8 mouse cellular contexts compared by ENCODE assay signal in the genomic region with DNA sequence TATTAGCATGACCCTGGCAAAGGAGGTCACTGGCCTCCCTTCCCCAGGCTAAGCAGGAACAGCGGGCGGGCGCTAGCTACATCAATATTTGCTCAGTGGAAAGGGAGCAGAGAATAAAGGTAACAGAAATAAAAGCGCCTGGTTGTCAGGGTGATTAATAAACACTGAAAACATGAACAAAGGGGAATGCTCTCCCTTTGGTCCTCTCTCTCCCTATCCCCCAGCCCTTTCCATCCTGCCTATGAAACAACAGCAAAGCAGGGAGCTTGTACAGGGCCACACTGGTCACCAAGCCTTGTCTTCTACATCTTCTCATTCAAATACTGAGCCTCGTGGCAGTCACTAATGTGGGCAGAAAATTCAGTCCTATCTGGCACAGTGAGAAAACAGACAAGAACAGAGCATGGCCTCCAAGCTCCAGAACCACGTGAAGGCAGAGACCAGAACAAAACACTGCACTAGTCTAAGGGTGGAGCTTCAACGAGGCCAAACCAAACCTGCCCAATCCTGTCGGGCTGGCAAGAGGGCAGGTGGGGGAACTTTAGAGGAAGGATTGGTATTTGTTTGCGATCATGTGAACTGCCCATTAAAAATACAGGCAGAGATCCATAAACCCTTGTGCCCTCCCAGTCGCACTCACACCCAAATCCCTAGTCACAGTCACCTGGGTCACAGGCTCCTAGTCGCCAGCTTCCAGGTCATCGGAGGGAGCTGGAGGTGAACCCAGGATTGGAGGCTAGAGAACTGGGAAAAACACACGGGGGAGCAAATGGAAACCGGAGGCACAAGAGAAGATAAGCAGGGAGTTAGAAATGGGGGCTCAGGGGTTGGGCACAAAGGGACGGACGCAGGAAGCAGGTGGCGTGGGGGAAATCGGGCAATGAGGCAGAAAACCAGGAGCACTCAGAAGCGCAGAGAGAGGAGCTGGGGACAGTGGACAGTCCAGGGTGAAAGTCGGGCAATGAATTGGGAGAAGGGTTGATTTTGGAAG. TPM values are rescaled to one million over a fixed set of nuclear protein-coding genes. Genes with fewer than 3 reads are reported as not detected.
A peak's percentile ranks its signal among the peaks of the same experiment; 100 is the strongest.
DNase-seq lines count a peak whose midpoint lies in the region; ATAC-seq and TF ChIP-seq lines count a peak whose summit lies in the region.

No protein-coding gene starts in this region.

- peak overlapping the region; percentile 83 for H3K4me2 ChIP-seq in intestine, embryonic 14.5 days (ENCODE audit: low read length)
- H3K4me2 ChIP-seq in midbrain, postnatal 0 days (ENCODE audit: low read depth, low read length, poor library complexity, severe bottlenecking), result peak overlapping the region; percentile 78

- no peaks in the 10 kb centered on the region for H3K9me3 ChIP-seq in intestine, embryonic 14.5 days (ENCODE audit: control insufficient read depth, low read length)
- no peaks in the 10 kb centered on the region for H3K9me3 ChIP-seq in midbrain, postnatal 0 days (ENCODE audit: low read length)

- H3K27ac ChIP-seq in spleen, adult 2 months (ENCODE audit: insufficient read depth, low read length), result peak overlapping the region; percentile 58
- peak overlapping the region; percentile 96 for H3K27ac ChIP-seq in brown adipose tissue, adult 24 weeks (replicated peaks; ENCODE audit: low read depth, low read length)
- H3K27ac ChIP-seq in intestine, embryonic 14.5 days (ENCODE audit: low read depth), result peak overlapping the region; percentile 93
- peak overlapping the region; percentile 92 for H3K27ac ChIP-seq in midbrain, postnatal 0 days (ENCODE audit: low read depth, low read length)

- no peak for TF ChIP-seq POLR2A in spleen, adult 2 months (IDR thresholded peaks at IDR 0.05; ENCODE audit: low read depth, low read length)

- H3K27me3 ChIP-seq in spleen, adult 2 months (ENCODE audit: control insufficient read depth, insufficient read depth, low read length), result no peaks in the 10 kb centered on the region
- no peaks in the 10 kb centered on the region for H3K27me3 ChIP-seq in intestine, embryonic 14.5 days (replicated peaks; ENCODE audit: control insufficient read depth, insufficient read depth, low read length)
- no peaks in the 10 kb centered on the region for H3K27me3 ChIP-seq in midbrain, postnatal 0 days (ENCODE audit: insufficient read depth, low read length)

- H3K4me1 ChIP-seq in spleen, adult 2 months (ENCODE audit: control insufficient read depth, insufficient read depth, insufficient read length), result peaks cover 26% of the 10 kb centered on the region; the same call in 1 of the 2 replicates
- peaks cover 27% of the 10 kb centered on the region for H3K4me1 ChIP-seq in brown adipose tissue, adult 24 weeks (ENCODE audit: control insufficient read depth, insufficient read depth, insufficient read length, low read length)
- peaks cover 23% of the 10 kb centered on the region for H3K4me1 ChIP-seq in intestine, embryonic 14.5 days (replicated peaks; ENCODE audit: control insufficient read depth, insufficient read depth, low read length)
- 0 out of 2 replicates have a peak, but pooled peaks cover 6% of the 10 kb centered on the region for H3K4me1 ChIP-seq in midbrain, postnatal 0 days (ENCODE audit: insufficient read depth, low read length)

- H3K36me3 ChIP-seq in spleen, adult 2 months (ENCODE audit: control insufficient read depth, insufficient read depth, low read length), result no peaks in the 10 kb centered on the region
- no peaks in the 10 kb centered on the region for H3K36me3 ChIP-seq in intestine, embryonic 14.5 days (ENCODE audit: control insufficient read depth, insufficient read depth, low read length)
- H3K36me3 ChIP-seq in midbrain, postnatal 0 days (ENCODE audit: insufficient read depth, low read length), result no peaks in the 10 kb centered on the region

- TF ChIP-seq CTCF in spleen, adult 2 months (IDR thresholded peaks at IDR 0.05; ENCODE audit: extremely low read depth, insufficient read depth, insufficient read length, insufficient replicate concordance), result no peak
- TF ChIP-seq CTCF in midbrain, postnatal 0 days (IDR thresholded peaks at IDR 0.05), result no peak

- peak overlapping the region; percentile 81 for H3K4me3 ChIP-seq in spleen, adult 2 months (ENCODE audit: extremely low read depth, insufficient read depth, insufficient read length)
- H3K4me3 ChIP-seq in brown adipose tissue, adult 24 weeks (ENCODE audit: insufficient read depth, low read depth, low read length), result peak overlapping the region; percentile 72
- H3K4me3 ChIP-seq in intestine, embryonic 14.5 days (ENCODE audit: low read depth, low read length), result peak overlapping the region; percentile 62
- H3K4me3 ChIP-seq in midbrain, postnatal 0 days (ENCODE audit: low read depth, low read length), result peak overlapping the region; percentile 45

- DNase-seq in spleen, adult 2 months (ENCODE audit: low read depth in 1 of 2, low spot score in 2 of 2), result no peak
- no peak for DNase-seq in spleen, adult 18-20 months
- peak; percentile 74 for DNase-seq in fat pad, adult 2 months (ENCODE audit: extremely low read depth, low read depth, low spot score)
- peak; percentile 81 for DNase-seq in intestine, embryonic 14.5 days (ENCODE audit: low spot score)
- DNase-seq in liver, result peak; percentile 63
- peak; percentile 65 for DNase-seq in midbrain, postnatal 0 days (ENCODE audit: low spot score)
- peak; percentile 61 to 72 for DNase-seq in urinary bladder, postnatal 36 days (ENCODE audit: low spot score in 2 of 2)

- peak overlapping the region; percentile 78 for H3K9ac ChIP-seq in intestine, embryonic 14.5 days (ENCODE audit: low read length)
- peak overlapping the region; percentile 63 for H3K9ac ChIP-seq in midbrain, postnatal 0 days (replicated peaks; ENCODE audit: low read length, poor library complexity, severe bottlenecking)

- peak; percentile 26 for ATAC-seq in intestine, embryonic 14.5 days (replicated peaks; ENCODE audit: low FRiP score, low TSS enrichment, low read depth)
- ATAC-seq in midbrain, postnatal 0 days (ENCODE audit: low FRiP score), result peak; percentile 70

- whole genome bisulfite sequencing in spleen, adult 2 months, result 20% methylated on average over 20 of the region's 20 CpGs
- WGBS in intestine, embryonic 14.5 days, result 13% methylated on average over 20 of the region's 20 CpGs
- 9% methylated on average over 20 of the region's 20 CpGs for WGBS in midbrain, postnatal 0 days

RNA-seq across cellular contexts. Expression of a gene that starts 0.9 kb away (rescaled TPM):
- polyA plus RNA-seq in spleen, adult 2 months (2012; rRNA removed), result 15.1 and 19.3 TPM in 2 replicates
- polyA plus RNA-seq in brown adipose tissue, adult 24 weeks (2012; ENCODE audit: insufficient read depth, insufficient read length, missing spikeins), result 11.6 and 13.4 TPM in 2 replicates
- 17.0 and 20.7 TPM in 2 replicates for polyA plus RNA-seq in intestine, embryonic 14.5 days (2014; fragmentation: Nextera tagmentation; extraction: Ambion mirVana)
- 26.8 and 35.3 TPM in 2 replicates for total RNA-seq in midbrain, postnatal 0 days (2014; rRNA removed)
- polyA plus RNA-seq in midbrain, postnatal 0 days (2015; fragmentation: Nextera tagmentation; extraction: Ambion mirVana), result 14.5 and 17.6 TPM in 2 replicates

RNA-seq across cellular contexts. Expression of a gene that starts 19.2 kb away (rescaled TPM):
- 2.0 and 2.6 TPM in 2 replicates for polyA plus RNA-seq in spleen, adult 2 months (2012; rRNA removed)
- polyA plus RNA-seq in brown adipose tissue, adult 24 weeks (2012; ENCODE audit: insufficient read depth, insufficient read length, missing spikeins), result 9.8 and 11.4 TPM in 2 replicates
- 6.4 and 8.9 TPM in 2 replicates for polyA plus RNA-seq in intestine, embryonic 14.5 days (2014; fragmentation: Nextera tagmentation; extraction: Ambion mirVana)
- 4.0 and 5.4 TPM in 2 replicates for total RNA-seq in midbrain, postnatal 0 days (2014; rRNA removed)
- polyA plus RNA-seq in midbrain, postnatal 0 days (2015; fragmentation: Nextera tagmentation; extraction: Ambion mirVana), result 0.93 and 1.2 TPM in 2 replicates

RNA-seq across cellular contexts. Expression of a gene that starts 41.9 kb away (rescaled TPM):
- polyA plus RNA-seq in spleen, adult 2 months (2012; rRNA removed), result 0.14 and 0.18 TPM in 2 replicates
- polyA plus RNA-seq in brown adipose tissue, adult 24 weeks (2012; ENCODE audit: insufficient read depth, insufficient read length, missing spikeins), result 0.54 and 1.1 TPM in 2 replicates
- 4.8 and 9.4 TPM in 2 replicates for polyA plus RNA-seq in intestine, embryonic 14.5 days (2014; fragmentation: Nextera tagmentation; extraction: Ambion mirVana)
- 3.0 and 3.1 TPM in 2 replicates for total RNA-seq in midbrain, postnatal 0 days (2014; rRNA removed)
- polyA plus RNA-seq in midbrain, postnatal 0 days (2015; fragmentation: Nextera tagmentation; extraction: Ambion mirVana), result 8.0 and 8.5 TPM in 2 replicates

Comparison
In these comparisons a context has a peak if more than half of its experiments do, and no peak if none do; other contexts are left out.
1. DNase-seq: peak in fat pad, adult 2 months (single experiment), intestine, embryonic 14.5 days (single experiment), liver (single experiment), midbrain, postnatal 0 days (single experiment) and urinary bladder, postnatal 36 days (2 of 2); none in spleen, adult 2 months (0 of 2) and spleen, adult 18-20 months (0 of 2).
2. Peak in every context shown above with its lines, with median percentiles within 50 percentile points of each other: H3K27ac ChIP-seq and H3K4me3 ChIP-seq.